Mouse (Mus musculus): ENCODE data around the gene Gprc5c. TPM values are rescaled to one million over a fixed set of nuclear protein-coding genes. Genes with fewer than 3 reads are reported as not detected.

The Gprc5c gene
- polyA plus RNA-seq, 1 experiment from 2014 or later: 21.8 TPM

GRCm38 (mm10) chr11:114879666-114880065 is 28.7 kb downstream of the Gprc5c start:
- Histone ChIP-seq H3K4me1 (replicated peaks; ENCODE audit: control insufficient read depth, insufficient read depth, low read length) (0 out of 2 replicates have a peak, but pooled peaks cover 6% of the 10 kb centered on the region), H3K4me3 (ENCODE audit: low read depth, low read length) (no peak overlapping the region), H3K4me2 (ENCODE audit: low read length) (no peak overlapping the region), H3K36me3 (ENCODE audit: control insufficient read depth, insufficient read depth, low read length) (no peaks in the 10 kb centered on the region), H3K27ac (ENCODE audit: low read depth) (no peak overlapping the region), H3K27me3 (replicated peaks; ENCODE audit: control insufficient read depth, insufficient read depth, low read length) (no peaks in the 10 kb centered on the region), H3K9me3 (ENCODE audit: control insufficient read depth, low read length) (no peaks in the 10 kb centered on the region), H3K9ac (ENCODE audit: low read length) (no peak overlapping the region)
- 66% methylated on average over 2 of the region's 2 CpGs for WGBS
- DNase-seq (ENCODE audit: low spot score) (no peak), ATAC-seq (replicated peaks; ENCODE audit: low FRiP score, low TSS enrichment, low read depth) (no peak)

DNA sequence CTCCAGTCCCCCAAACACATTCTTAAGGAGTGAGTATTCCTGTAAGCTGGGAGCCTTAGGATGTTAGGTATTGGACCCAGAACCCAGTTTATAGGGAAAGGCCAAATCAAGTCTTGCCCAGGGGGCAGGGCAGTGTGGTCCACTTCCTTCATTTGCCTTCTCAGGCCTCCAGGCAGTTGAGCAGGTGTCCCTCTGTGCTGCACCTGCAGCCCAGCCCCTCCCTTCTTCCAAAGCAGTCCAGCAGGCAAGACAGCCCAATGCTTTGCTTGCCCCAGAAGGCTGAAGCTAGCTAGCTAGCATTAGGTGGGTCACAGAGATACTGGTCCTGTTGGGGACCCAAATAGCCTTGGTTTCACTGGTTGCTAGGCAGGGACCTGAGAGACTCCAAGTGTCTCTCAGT is 29.2 kb downstream of the Gprc5c start:
- Histone ChIP-seq H3K27me3 (replicated peaks; ENCODE audit: control insufficient read depth, insufficient read depth, low read length) (no peaks in the 10 kb centered on the region), H3K4me1 (replicated peaks; ENCODE audit: control insufficient read depth, insufficient read depth, low read length) (0 out of 2 replicates have a peak, but pooled peaks cover 6% of the 10 kb centered on the region), H3K9ac (ENCODE audit: low read length) (no peak overlapping the region), H3K4me2 (ENCODE audit: low read length) (no peak overlapping the region), H3K4me3 (ENCODE audit: low read depth, low read length) (no peak overlapping the region), H3K36me3 (ENCODE audit: control insufficient read depth, insufficient read depth, low read length) (no peaks in the 10 kb centered on the region), H3K27ac (ENCODE audit: low read depth) (no peak overlapping the region), H3K9me3 (ENCODE audit: control insufficient read depth, low read length) (no peaks in the 10 kb centered on the region)
- DNase-seq (ENCODE audit: low spot score): no peak
- ATAC-seq (replicated peaks; ENCODE audit: low FRiP score, low TSS enrichment, low read depth): no peak

- Histone ChIP-seq H3K4me3 (ENCODE audit: low read depth, low read length) (no peak overlapping the region), H3K27ac (ENCODE audit: low read depth) (no peak overlapping the region), H3K9me3 (ENCODE audit: control insufficient read depth, low read length) (no peaks in the 10 kb centered on the region), H3K9ac (ENCODE audit: low read length) (no peak overlapping the region), H3K4me1 (replicated peaks; ENCODE audit: control insufficient read depth, insufficient read depth, low read length) (0 out of 2 replicates have a peak, but pooled peaks cover 6% of the 10 kb centered on the region), H3K36me3 (ENCODE audit: control insufficient read depth, insufficient read depth, low read length) (no peaks in the 10 kb centered on the region), H3K27me3 (replicated peaks; ENCODE audit: control insufficient read depth, insufficient read depth, low read length) (no peaks in the 10 kb centered on the region), H3K4me2 (ENCODE audit: low read length) (no peak overlapping the region)
- WGBS: 0% methylated on average over 1 of the region's 1 CpGs
- no peak for ATAC-seq (replicated peaks; ENCODE audit: low FRiP score, low TSS enrichment, low read depth)
- DNase-seq (ENCODE audit: low spot score): no peak
Measured at GRCm38 (mm10) chr11:114880589-114880988, 29.6 kb downstream of the Gprc5c start.

DNA sequence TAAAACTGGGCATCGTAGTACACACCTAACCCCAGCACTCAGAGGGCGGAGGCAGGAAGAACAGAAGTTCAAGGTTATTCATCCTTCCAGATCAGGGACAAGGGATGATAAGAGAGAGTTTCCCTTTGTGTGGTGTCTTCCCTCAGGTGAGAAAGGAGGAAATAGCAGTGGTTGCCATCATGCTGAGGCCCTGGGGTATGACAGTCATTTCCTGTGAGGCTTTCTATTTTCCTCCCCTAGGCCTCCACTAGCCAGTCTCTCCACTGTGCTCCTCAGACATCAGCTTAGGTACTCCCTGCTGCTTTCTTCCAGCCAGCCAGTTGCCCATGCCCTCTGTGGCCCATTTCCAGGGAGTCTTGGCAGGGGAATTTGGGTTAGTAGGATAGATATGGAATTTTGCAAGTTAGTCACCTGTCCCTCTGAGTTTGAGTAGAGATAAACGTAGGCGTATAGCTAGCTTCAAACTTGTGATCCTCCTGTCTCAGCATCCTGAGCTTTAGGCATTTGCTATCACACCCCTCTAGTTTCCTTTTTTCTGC is 32.4 kb downstream of the Gprc5c start:
- ATAC-seq (replicated peaks; ENCODE audit: low FRiP score, low TSS enrichment, low read depth) (no peak), DNase-seq (ENCODE audit: low spot score) (no peak)
- no peaks in the 10 kb centered on the region for H3K27me3 ChIP-seq (replicated peaks; ENCODE audit: control insufficient read depth, insufficient read depth, low read length)
- no peak overlapping the region for H3K4me2 ChIP-seq (ENCODE audit: low read length)
- H3K4me1 ChIP-seq (replicated peaks; ENCODE audit: control insufficient read depth, insufficient read depth, low read length): no peaks in the 10 kb centered on the region
- 89% methylated on average over 4 of the region's 4 CpGs for WGBS
- H3K36me3 ChIP-seq (ENCODE audit: control insufficient read depth, insufficient read depth, low read length): no peaks in the 10 kb centered on the region
- no peaks in the 10 kb centered on the region for H3K9me3 ChIP-seq (ENCODE audit: control insufficient read depth, low read length)
- H3K27ac ChIP-seq (ENCODE audit: low read depth): no peak overlapping the region
- H3K9ac ChIP-seq (ENCODE audit: low read length): no peak overlapping the region
- no peak overlapping the region for H3K4me3 ChIP-seq (ENCODE audit: low read depth, low read length)

- ATAC-seq (replicated peaks; ENCODE audit: low FRiP score, low TSS enrichment, low read depth) (no peak), DNase-seq (ENCODE audit: low spot score) (no peak)
- Histone ChIP-seq H3K27ac (ENCODE audit: low read depth) (no peak overlapping the region), H3K9ac (ENCODE audit: low read length) (no peak overlapping the region), H3K4me1 (replicated peaks; ENCODE audit: control insufficient read depth, insufficient read depth, low read length) (no peaks in the 10 kb centered on the region), H3K27me3 (replicated peaks; ENCODE audit: control insufficient read depth, insufficient read depth, low read length) (no peaks in the 10 kb centered on the region), H3K9me3 (ENCODE audit: control insufficient read depth, low read length) (no peaks in the 10 kb centered on the region), H3K4me2 (ENCODE audit: low read length) (no peak overlapping the region), H3K4me3 (ENCODE audit: low read depth, low read length) (no peak overlapping the region), H3K36me3 (ENCODE audit: control insufficient read depth, insufficient read depth, low read length) (no peaks in the 10 kb centered on the region)
- WGBS: 91% methylated on average over 4 of the region's 4 CpGs
Measured at GRCm38 (mm10) chr11:114884380-114885100, 33.6 kb downstream of the Gprc5c start.

DNA sequence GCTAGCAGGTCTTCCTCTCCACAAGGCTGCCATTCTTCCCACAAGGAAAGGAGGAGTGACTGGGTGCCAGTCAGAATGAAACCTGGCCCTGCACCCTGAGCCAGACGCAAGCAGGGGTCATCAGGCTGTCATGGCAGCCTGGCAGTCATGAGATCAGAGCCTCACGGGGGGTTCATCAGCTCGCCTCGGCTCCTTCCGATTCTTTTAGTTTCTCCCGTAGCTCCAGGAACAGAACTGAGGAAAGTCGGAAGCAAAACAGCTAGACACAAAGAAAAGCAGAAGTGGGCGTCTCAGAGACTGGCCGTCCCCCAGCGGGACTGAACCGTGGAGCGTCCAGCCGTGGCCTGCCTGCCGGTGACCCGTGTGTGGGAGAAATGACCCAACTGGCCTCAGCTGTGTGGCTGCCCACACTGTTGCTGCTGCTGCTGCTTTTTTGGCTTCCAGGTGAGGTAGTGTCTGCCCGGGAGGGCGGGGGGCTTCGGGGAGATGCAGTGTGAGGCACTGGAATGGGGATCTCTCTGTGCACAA is 39.1 kb downstream of the Gprc5c start, which contains the start of gene Cd300a:
Gene Cd300a (plus strand): TSS at position 51 of the 528 bp plus-strand sequence.
- Histone ChIP-seq H3K27me3 (replicated peaks; ENCODE audit: control insufficient read depth, insufficient read depth, low read length) (no peaks in the 10 kb centered on the region), H3K9ac (ENCODE audit: low read length) (no peak within 1 kb of the TSS), H3K27ac (ENCODE audit: low read depth) (no peak within 1 kb of the TSS), H3K4me3 (ENCODE audit: low read depth, low read length) (no peak within 1 kb of the TSS), H3K36me3 (ENCODE audit: control insufficient read depth, insufficient read depth, low read length) (no peaks in the 10 kb centered on the region), H3K4me2 (ENCODE audit: low read length) (no peak within 1 kb of the TSS), H3K9me3 (ENCODE audit: control insufficient read depth, low read length) (no peaks in the 10 kb centered on the region), H3K4me1 (replicated peaks; ENCODE audit: control insufficient read depth, insufficient read depth, low read length) (no peaks in the 10 kb centered on the region)
- DNase-seq (ENCODE audit: low spot score) (no peak), ATAC-seq (replicated peaks; ENCODE audit: low FRiP score, low TSS enrichment, low read depth) (no peak)
- 81% methylated on average over 18 of the region's 18 CpGs for WGBS

DNA sequence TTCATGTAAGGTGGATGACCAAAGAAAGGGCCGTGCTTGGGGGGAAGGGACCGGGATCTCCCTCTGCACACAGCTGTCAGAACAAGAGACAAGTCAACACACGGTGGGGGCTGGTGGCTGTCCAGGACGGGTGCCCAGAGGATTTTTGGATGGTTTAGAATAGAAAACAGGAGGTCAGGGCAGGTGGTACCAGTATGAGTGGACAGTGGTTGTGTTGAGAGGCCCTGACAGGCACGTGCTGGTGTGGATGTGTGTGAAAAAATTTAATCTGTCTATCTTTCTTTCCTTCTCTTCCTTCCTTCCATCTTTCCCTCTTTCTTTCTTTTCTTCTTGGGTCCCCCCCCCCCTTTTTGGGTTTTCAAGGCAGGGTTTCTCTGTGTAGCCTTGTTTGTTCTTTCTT is 39.6 kb downstream of the Gprc5c start:
- WGBS: 59% methylated on average over 5 of the region's 5 CpGs
- no peaks in the 10 kb centered on the region for H3K4me1 ChIP-seq (replicated peaks; ENCODE audit: control insufficient read depth, insufficient read depth, low read length)
- no peaks in the 10 kb centered on the region for H3K9me3 ChIP-seq (ENCODE audit: control insufficient read depth, low read length)
- no peak overlapping the region for H3K4me3 ChIP-seq (ENCODE audit: low read depth, low read length)
- ATAC-seq (replicated peaks; ENCODE audit: low FRiP score, low TSS enrichment, low read depth): no peak
- no peaks in the 10 kb centered on the region for H3K27me3 ChIP-seq (replicated peaks; ENCODE audit: control insufficient read depth, insufficient read depth, low read length)
- DNase-seq (ENCODE audit: low spot score): no peak
- no peak overlapping the region for H3K27ac ChIP-seq (ENCODE audit: low read depth)
- no peak overlapping the region for H3K9ac ChIP-seq (ENCODE audit: low read length)
- no peak overlapping the region for H3K4me2 ChIP-seq (ENCODE audit: low read length)
- no peaks in the 10 kb centered on the region for H3K36me3 ChIP-seq (ENCODE audit: control insufficient read depth, insufficient read depth, low read length)

- no peaks in the 10 kb centered on the region for H3K4me1 ChIP-seq (replicated peaks; ENCODE audit: control insufficient read depth, insufficient read depth, low read length)
- DNase-seq (ENCODE audit: low spot score) (no peak), ATAC-seq (replicated peaks; ENCODE audit: low FRiP score, low TSS enrichment, low read depth) (no peak)
- WGBS: 80% methylated on average over 3 of the region's 3 CpGs
- no peak overlapping the region for H3K4me2 ChIP-seq (ENCODE audit: low read length)
- no peaks in the 10 kb centered on the region for H3K9me3 ChIP-seq (ENCODE audit: control insufficient read depth, low read length)
- H3K36me3 ChIP-seq (ENCODE audit: control insufficient read depth, insufficient read depth, low read length): no peaks in the 10 kb centered on the region
- no peak overlapping the region for H3K9ac ChIP-seq (ENCODE audit: low read length)
- no peak overlapping the region for H3K4me3 ChIP-seq (ENCODE audit: low read depth, low read length)
- H3K27me3 ChIP-seq (replicated peaks; ENCODE audit: control insufficient read depth, insufficient read depth, low read length): no peaks in the 10 kb centered on the region
- H3K27ac ChIP-seq (ENCODE audit: low read depth): no peak overlapping the region
Measured at GRCm38 (mm10) chr11:114896085-114896484, 45.1 kb downstream of the Gprc5c start.

- H3K4me2 ChIP-seq (ENCODE audit: low read length): no peak overlapping the region
- H3K9ac ChIP-seq (ENCODE audit: low read length): no peak overlapping the region
- H3K4me1 ChIP-seq (replicated peaks; ENCODE audit: control insufficient read depth, insufficient read depth, low read length): no peaks in the 10 kb centered on the region
- H3K27ac ChIP-seq (ENCODE audit: low read depth): no peak overlapping the region
- no peaks in the 10 kb centered on the region for H3K27me3 ChIP-seq (replicated peaks; ENCODE audit: control insufficient read depth, insufficient read depth, low read length)
- WGBS: 52% methylated on average over 1 of the region's 1 CpGs
- ATAC-seq (replicated peaks; ENCODE audit: low FRiP score, low TSS enrichment, low read depth) (no peak), DNase-seq (ENCODE audit: low spot score) (no peak)
- no peaks in the 10 kb centered on the region for H3K9me3 ChIP-seq (ENCODE audit: control insufficient read depth, low read length)
- H3K4me3 ChIP-seq (ENCODE audit: low read depth, low read length): no peak overlapping the region
- no peaks in the 10 kb centered on the region for H3K36me3 ChIP-seq (ENCODE audit: control insufficient read depth, insufficient read depth, low read length)
Measured at GRCm38 (mm10) chr11:114898026-114898425, 47.1 kb downstream of the Gprc5c start.

Data from intestine, embryonic 14.5 days (tissue).